Mouse (Mus musculus) forebrain, embryonic 11.5 days (tissue): Measurements from ENCODE around the gene Sacm1l. TPM values are rescaled to one million over a fixed set of nuclear protein-coding genes. Genes with fewer than 3 reads are reported as not detected.

Experiments used
- ATAC-seq: fragments of 200-750 bp; cut with Nextera tagmentation; replicated peaks from 2 replicates; pipeline ENCODE4 v1.8.0; 2017; ENCODE audit warnings: moderate TSS enrichment; ENCODE audit not compliant: low FRiP score
- DNase-seq: peaks from one replicate; pipeline ENCODE4 v3.0.0-alpha.2; 2017; ENCODE audit warnings: low spot score
- H3K27ac ChIP-seq: fragments of 300-500 bp; sonication (generic); 2 replicates; pipeline ENCODE4 v1.5.1; 2014; ENCODE audit warnings: low read depth, low read length
- H3K27me3 ChIP-seq: fragments of 300-500 bp; sonication (generic); 2 replicates; pipeline ENCODE4 v1.6.1; 2014; ENCODE audit warnings: mild to moderate bottlenecking, low read length, mixed read lengths; ENCODE audit not compliant: control insufficient read depth, insufficient read depth
- H3K36me3 ChIP-seq: fragments of 300-500 bp; sonication (generic); 2 replicates; pipeline ENCODE4 v1.6.1; 2014; ENCODE audit warnings: mild to moderate bottlenecking, low read length, moderate library complexity, mixed read lengths; ENCODE audit not compliant: control insufficient read depth, insufficient read depth
- H3K4me1 ChIP-seq: fragments of 300-500 bp; sonication (generic); replicated peaks from 2 replicates; pipeline ENCODE4 v1.6.1; 2014; ENCODE audit warnings: low read length, mixed read lengths; ENCODE audit not compliant: control insufficient read depth, insufficient read depth
- H3K4me2 ChIP-seq: fragments of 300-500 bp; sonication (generic); 2 replicates; pipeline ENCODE4 v1.6.1; 2014; ENCODE audit warnings: low read depth, mild to moderate bottlenecking, low read length, moderate library complexity, mixed read lengths; ENCODE audit not compliant: severe bottlenecking
- H3K4me3 ChIP-seq: fragments of 300-500 bp; sonication (generic); 2 replicates; pipeline ENCODE4 v1.5.1; 2014; ENCODE audit warnings: low read depth, low read length
- H3K9ac ChIP-seq: fragments of 300-500 bp; sonication (generic); 2 replicates; pipeline ENCODE4 v1.6.1; 2014; ENCODE audit warnings: low read length
- H3K9me3 ChIP-seq: fragments of 300-500 bp; sonication (generic); 2 replicates; pipeline ENCODE4 v1.6.1; 2016; ENCODE audit warnings: low read length, mixed read lengths; ENCODE audit not compliant: control insufficient read depth
- WGBS: fragments of 180-500 bp; shearing (Covaris S2); extraction: QIAGEN DNeasy Blood & Tissue Kit; methylation state at CpG from one replicate; pipeline ENCODE4 v1.1.7; 2014; 5-methylcytosine and 5-hydroxymethylcytosine counted together
- polyA plus RNA-seq: library from polyadenylated mRNA; unstranded; fragments of >200 nt; fragmentation: Nextera tagmentation; extraction: Ambion mirVana; gene quantifications from 2 replicates; pipeline ENCODE4 v1.2.1, GENCODE M21; 2014

Sacm1l gene
- polyA plus RNA-seq, 1 experiment from 2014 or later: 46.4 TPM

- H3K27ac ChIP-seq: no peak overlapping the region
- H3K4me1 ChIP-seq: no peaks in the 10 kb centered on the region
- H3K27me3 ChIP-seq: no peaks in the 10 kb centered on the region
- no peak overlapping the region for H3K9ac ChIP-seq
- no peak overlapping the region for H3K4me2 ChIP-seq
- H3K4me3 ChIP-seq: no peak overlapping the region
- no peaks in the 10 kb centered on the region for H3K36me3 ChIP-seq
- ATAC-seq: peak; percentile 83
- 7% methylated on average over 2 of the region's 2 CpGs for WGBS
- peak; percentile 71 for DNase-seq
- no peaks in the 10 kb centered on the region for H3K9me3 ChIP-seq
These were observed 25.2 kb upstream of the Sacm1l start for GRCm38 (mm10) chr9:123504325-123504724.

GRCm38 (mm10) chr9:123505598-123505997 lies 24.0 kb upstream of the Sacm1l start:
- ATAC-seq (no peak), DNase-seq (no peak)
- no peak overlapping the region for H3K9ac ChIP-seq
- H3K27ac ChIP-seq: no peak overlapping the region
- WGBS: 77% methylated on average over 1 of the region's 1 CpGs
- no peaks in the 10 kb centered on the region for H3K4me1 ChIP-seq
- no peaks in the 10 kb centered on the region for H3K36me3 ChIP-seq
- H3K4me3 ChIP-seq: no peak overlapping the region
- no peaks in the 10 kb centered on the region for H3K9me3 ChIP-seq
- H3K4me2 ChIP-seq: no peak overlapping the region
- no peaks in the 10 kb centered on the region for H3K27me3 ChIP-seq

GRCm38 (mm10) chr9:123506270-123507146 lies 23.1 kb upstream of the Sacm1l start:
- H3K27ac ChIP-seq: no peak overlapping the region
- no peak overlapping the region for H3K9ac ChIP-seq
- DNase-seq (no peak), ATAC-seq (no peak)
- H3K9me3 ChIP-seq: no peaks in the 10 kb centered on the region
- no peak overlapping the region for H3K4me3 ChIP-seq
- H3K4me2 ChIP-seq: no peak overlapping the region
- WGBS: 86% methylated on average over 4 of the region's 4 CpGs
- peaks cover 3% of the 10 kb centered on the region; the same call in 1 of the 2 replicates for H3K36me3 ChIP-seq
- no peaks in the 10 kb centered on the region for H3K27me3 ChIP-seq
- H3K4me1 ChIP-seq: no peaks in the 10 kb centered on the region

GRCm38 (mm10) chr9:123507380-123507779 lies 22.2 kb upstream of the Sacm1l start:
- no peaks in the 10 kb centered on the region for H3K4me1 ChIP-seq
- DNase-seq (no peak), ATAC-seq (no peak)
- H3K4me2 ChIP-seq: no peak overlapping the region
- H3K9me3 ChIP-seq: no peaks in the 10 kb centered on the region
- WGBS: 86% methylated on average over 2 of the region's 2 CpGs
- no peak overlapping the region for H3K27ac ChIP-seq
- H3K27me3 ChIP-seq: no peaks in the 10 kb centered on the region
- H3K9ac ChIP-seq: no peak overlapping the region
- no peak overlapping the region for H3K4me3 ChIP-seq
- H3K36me3 ChIP-seq: peaks cover 3% of the 10 kb centered on the region; the same call in 1 of the 2 replicates

- H3K4me2 ChIP-seq: no peak overlapping the region
- no peak overlapping the region for H3K4me3 ChIP-seq
- no peak overlapping the region for H3K27ac ChIP-seq
- H3K4me1 ChIP-seq: no peaks in the 10 kb centered on the region
- H3K9me3 ChIP-seq: no peaks in the 10 kb centered on the region
- 86% methylated on average over 2 of the region's 2 CpGs for WGBS
- no peak overlapping the region for H3K9ac ChIP-seq
- no peaks in the 10 kb centered on the region for H3K27me3 ChIP-seq
- DNase-seq (no peak), ATAC-seq (no peak)
- H3K36me3 ChIP-seq: peaks cover 3% of the 10 kb centered on the region; the same call in 1 of the 2 replicates
These were observed 20.6 kb upstream of the Sacm1l start for GRCm38 (mm10) chr9:123508986-123509385.

GRCm38 (mm10) chr9:123509638-123510604 lies 19.6 kb upstream of the Sacm1l start:
- ATAC-seq: no peak
- DNase-seq: no peak
- peaks cover 3% of the 10 kb centered on the region; the same call in 1 of the 2 replicates for H3K36me3 ChIP-seq
- no peaks in the 10 kb centered on the region for H3K27me3 ChIP-seq
- no peaks in the 10 kb centered on the region for H3K9me3 ChIP-seq
- no peaks in the 10 kb centered on the region for H3K4me1 ChIP-seq
- 95% methylated on average over 8 of the region's 8 CpGs for WGBS
- H3K27ac ChIP-seq: no peak overlapping the region
- H3K9ac ChIP-seq: no peak overlapping the region
- no peak overlapping the region for H3K4me2 ChIP-seq
- no peak overlapping the region for H3K4me3 ChIP-seq

GRCm38 (mm10) chr9:123510926-123511325 lies 18.6 kb upstream of the Sacm1l start:
- Histone ChIP-seq H3K4me3 (no peak overlapping the region), H3K9ac (no peak overlapping the region), H3K4me1 (no peaks in the 10 kb centered on the region), H3K4me2 (no peak overlapping the region), H3K27ac (no peak overlapping the region), H3K27me3 (no peaks in the 10 kb centered on the region), H3K9me3 (no peaks in the 10 kb centered on the region), H3K36me3 (peaks cover 3% of the 10 kb centered on the region; the same call in 1 of the 2 replicates)
- DNase-seq (no peak), ATAC-seq (no peak)
- 96% methylated on average over 5 of the region's 5 CpGs for WGBS

GRCm38 (mm10) chr9:123512482-123512881 lies 17.1 kb upstream of the Sacm1l start:
- Histone ChIP-seq H3K9me3 (no peaks in the 10 kb centered on the region), H3K27ac (no peak overlapping the region), H3K4me3 (no peak overlapping the region), H3K4me2 (no peak overlapping the region), H3K9ac (no peak overlapping the region), H3K4me1 (no peaks in the 10 kb centered on the region), H3K27me3 (no peaks in the 10 kb centered on the region), H3K36me3 (peaks cover 3% of the 10 kb centered on the region; the same call in 1 of the 2 replicates)
- ATAC-seq: no peak
- no peak for DNase-seq
- WGBS: 87% methylated on average over 2 of the region's 2 CpGs
